ENCODE assay signal across 24 mouse cellular contexts in the genomic region with DNA sequence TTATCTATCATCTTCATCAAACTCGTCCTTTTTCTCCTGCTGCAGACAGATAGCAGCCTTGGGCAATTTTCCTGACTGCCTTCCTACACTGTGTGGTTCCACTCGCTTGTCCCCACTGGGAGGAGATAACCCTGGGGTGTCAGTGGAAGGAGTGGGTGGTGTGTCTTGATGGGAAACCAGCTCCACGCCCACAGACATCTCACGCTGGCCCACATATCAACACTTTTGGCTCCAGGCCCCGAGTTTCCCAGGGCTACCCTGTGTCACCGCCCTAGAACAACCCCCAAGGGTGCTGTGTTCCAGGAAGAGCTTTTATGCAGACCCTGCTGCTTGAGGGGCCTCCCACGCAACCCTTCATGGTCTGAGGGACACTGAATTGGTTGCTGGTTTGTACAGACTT. TPM values are rescaled to one million over a fixed set of nuclear protein-coding genes. Genes with fewer than 3 reads are reported as not detected.
DNase-seq lines count a peak whose midpoint lies in the region; ATAC-seq and TF ChIP-seq lines count a peak whose summit lies in the region.
"Had no signal": no experiment of that assay in that cellular context is flagged by ENCODE, and none has a peak within 500 bp of the region (broad histone marks: within the 10 kb centered on the region; RNA-seq: fewer than 3 reads in every experiment).

No protein-coding gene starts in this region.

- H3K4me1 ChIP-seq in forebrain, embryonic 11.5 days (replicated peaks; ENCODE audit: control insufficient read depth, insufficient read depth, low read length) = peaks cover 29% of the 10 kb centered on the region
- peaks cover 37% of the 10 kb centered on the region for H3K4me1 ChIP-seq in forebrain, embryonic 16.5 days (replicated peaks; ENCODE audit: control insufficient read depth, insufficient read depth, low read length)
- no peaks in the 10 kb centered on the region for H3K4me1 ChIP-seq in lung, adult 2 months (ENCODE audit: control insufficient read depth, insufficient read depth, low read length)

- DNase-seq in forebrain, embryonic 11.5 days (ENCODE audit: low spot score) = no peak
- peak; percentile 41 to 50 for DNase-seq in kidney, postnatal 4 days
- no peak for DNase-seq in kidney, adult 9 months
- DNase-seq in lung, postnatal 10 days = peak; percentile 60
- DNase-seq in lung, adult 2 months = no peak
- peak; percentile 17 for DNase-seq in lung, postnatal 36 days
- DNase-seq in heart, adult 18-20 months = no peak
- DNase-seq: cerebellum, adult 11-12 months; gastrocnemius, postnatal 10 days; kidney, adult 11 months; liver, embryonic 13.5 days; right cerebral cortex, postnatal 25 days; spleen, adult 18-20 months had no signal

- no peak for TF ChIP-seq POLR2A in lung, adult 2 months (IDR thresholded peaks at IDR 0.05; ENCODE audit: borderline replicate concordance, extremely low read depth, low read depth, low read length)

- ATAC-seq in forebrain, embryonic 11.5 days (replicated peaks; ENCODE audit: low FRiP score) = peak; percentile 33; the same call in 1 of the 2 replicates
- ATAC-seq in forebrain, embryonic 16.5 days = no peak
- ATAC-seq: CD4-positive, CD25-positive, alpha-beta regulatory T cell, adult 4 months; forebrain, embryonic 15.5 days had no signal

- no peak overlapping the region for H3K4me2 ChIP-seq in forebrain, embryonic 11.5 days (ENCODE audit: low read depth, low read length, severe bottlenecking)
- no peak overlapping the region for H3K4me2 ChIP-seq in forebrain, embryonic 16.5 days (ENCODE audit: low read length)
- H3K4me2 ChIP-seq: forebrain, embryonic 15.5 days; heart, embryonic 13.5 days; hindbrain, embryonic 12.5 days; liver, embryonic 13.5 days; lung, embryonic 15.5 days had no signal

- no peak for TF ChIP-seq CTCF in lung, adult 2 months (IDR thresholded peaks at IDR 0.05; ENCODE audit: insufficient read depth, low read length)

- H3K27ac ChIP-seq in forebrain, embryonic 11.5 days (ENCODE audit: low read depth, low read length) = no peak overlapping the region
- H3K27ac ChIP-seq in forebrain, embryonic 16.5 days (ENCODE audit: low read length) = no peak overlapping the region
- H3K27ac ChIP-seq: forebrain, embryonic 15.5 days; heart, embryonic 13.5 days; hindbrain, embryonic 12.5 days; liver, embryonic 13.5 days; lung, embryonic 15.5 days had no signal

- 0 out of 2 replicates have a peak, but pooled peaks cover 2% of the 10 kb centered on the region for H3K27me3 ChIP-seq in forebrain, embryonic 11.5 days (ENCODE audit: control insufficient read depth, insufficient read depth, low read length)
- H3K27me3 ChIP-seq in forebrain, embryonic 16.5 days (replicated peaks; ENCODE audit: control insufficient read depth, insufficient read depth, low read length) = no peaks in the 10 kb centered on the region

- H3K9me3 ChIP-seq in forebrain, embryonic 11.5 days (ENCODE audit: control insufficient read depth, low read length) = no peaks in the 10 kb centered on the region
- H3K9me3 ChIP-seq in forebrain, embryonic 16.5 days (ENCODE audit: control insufficient read depth, low read length) = no peaks in the 10 kb centered on the region
- H3K9me3 ChIP-seq: forebrain, embryonic 15.5 days; heart, embryonic 13.5 days; hindbrain, embryonic 12.5 days; liver, embryonic 13.5 days; lung, embryonic 15.5 days had no signal

- no peak overlapping the region for H3K9ac ChIP-seq in forebrain, embryonic 11.5 days (ENCODE audit: low read length)
- no peak overlapping the region for H3K9ac ChIP-seq in forebrain, embryonic 16.5 days (replicated peaks; ENCODE audit: low read depth, low read length)
- H3K9ac ChIP-seq: forebrain, embryonic 15.5 days; heart, embryonic 13.5 days; hindbrain, embryonic 12.5 days; liver, embryonic 13.5 days; lung, embryonic 15.5 days had no signal

- 59% methylated on average over 7 of the region's 7 CpGs for whole genome bisulfite sequencing in forebrain, embryonic 11.5 days
- WGBS in forebrain, embryonic 16.5 days = 40% methylated on average over 7 of the region's 7 CpGs
- 52% methylated on average over 7 of the region's 7 CpGs for WGBS in lung, adult 2 months

- H3K4me3 ChIP-seq in forebrain, embryonic 11.5 days (ENCODE audit: low read depth, low read length) = no peak overlapping the region
- H3K4me3 ChIP-seq in forebrain, embryonic 16.5 days (replicated peaks; ENCODE audit: low read length) = no peak overlapping the region
- H3K4me3 ChIP-seq in lung, adult 2 months (replicated peaks; ENCODE audit: extremely low read depth, low read depth, low read length) = no peak overlapping the region
- H3K4me3 ChIP-seq: forebrain, embryonic 15.5 days; heart, embryonic 13.5 days; hindbrain, embryonic 12.5 days; liver, embryonic 13.5 days; lung, embryonic 15.5 days had no signal

- H3K36me3 ChIP-seq in forebrain, embryonic 11.5 days (ENCODE audit: control insufficient read depth, insufficient read depth, low read length) = no peaks in the 10 kb centered on the region
- no peaks in the 10 kb centered on the region for H3K36me3 ChIP-seq in forebrain, embryonic 16.5 days (ENCODE audit: control insufficient read depth, insufficient read depth)
- H3K36me3 ChIP-seq: forebrain, embryonic 15.5 days; heart, embryonic 13.5 days; hindbrain, embryonic 12.5 days; liver, embryonic 13.5 days; lung, embryonic 15.5 days had no signal

RNA-seq across cellular contexts. Expression of gene Necab2, which starts 17.2 kb away (rescaled TPM):
- 15.3 and 18.3 TPM in 2 replicates for polyA plus RNA-seq in forebrain, embryonic 11.5 days (2014; fragmentation: Nextera tagmentation; extraction: Ambion mirVana)
- 11.9 and 28.9 TPM in 2 replicates for polyA plus RNA-seq in forebrain, embryonic 16.5 days (2015; fragmentation: Nextera tagmentation; extraction: Ambion mirVana)
- polyA plus RNA-seq in lung, adult 2 months (2012; rRNA removed) = 0.63 and 1.0 TPM in 2 replicates
- total RNA-seq in heart, adult 18-20 months (2021) = not detected
- total RNA-seq: granulocyte monocyte progenitor cell, adult 5-6 weeks; heart, postnatal 14 days; megakaryocyte-erythroid progenitor cell, adult 5-6 weeks had no signal
- polyA plus RNA-seq: CD4-positive, CD25-positive, alpha-beta regulatory T cell, adult 4 months had no signal

RNA-seq across cellular contexts. Expression of gene Osgin1, which starts 29.8 kb away (rescaled TPM):
- polyA plus RNA-seq in forebrain, embryonic 11.5 days (2014; fragmentation: Nextera tagmentation; extraction: Ambion mirVana) = 0.09 TPM in 1 of 2 replicates, not detected in the other
- polyA plus RNA-seq in forebrain, embryonic 16.5 days (2015; fragmentation: Nextera tagmentation; extraction: Ambion mirVana) = 0.20 TPM in 2 replicates
- polyA plus RNA-seq in lung, adult 2 months (2012; rRNA removed) = 48.8 and 57.9 TPM in 2 replicates
- 1 to 10 TPM; 3.1 to 4.2 TPM for total RNA-seq in heart, adult 18-20 months (2021)
- total RNA-seq: megakaryocyte-erythroid progenitor cell, adult 5-6 weeks had no signal

RNA-seq across cellular contexts. Expression of gene Slc38a8, which starts 37.8 kb away (rescaled TPM):
- polyA plus RNA-seq in forebrain, embryonic 11.5 days (2014; fragmentation: Nextera tagmentation; extraction: Ambion mirVana) = 0.13 TPM in 1 of 2 replicates, not detected in the other
- not detected in 2 replicates for polyA plus RNA-seq in forebrain, embryonic 16.5 days (2015; fragmentation: Nextera tagmentation; extraction: Ambion mirVana)
- 0.14 TPM in 1 of 2 replicates, not detected in the other for polyA plus RNA-seq in lung, adult 2 months (2012; rRNA removed)
- not detected for total RNA-seq in heart, adult 18-20 months (2021)
- total RNA-seq: adrenal gland, adult 18-20 months; gastrocnemius, postnatal 10 days; granulocyte monocyte progenitor cell, adult 5-6 weeks; heart, postnatal 14 days; megakaryocyte-erythroid progenitor cell, adult 5-6 weeks had no signal
- polyA plus RNA-seq: CD4-positive, CD25-positive, alpha-beta regulatory T cell, adult 4 months; forebrain, embryonic 15.5 days; heart, embryonic 13.5 days; liver, embryonic 13.5 days; lung, embryonic 15.5 days; neural tube, embryonic 11.5 days had no signal

Comparison
In these comparisons a context has a peak if more than half of its experiments do, and no peak if none do; other contexts are left out.
1. DNase-seq: peak in kidney, postnatal 4 days (2 of 2), lung, postnatal 10 days (single experiment) and lung, postnatal 36 days (single experiment); none in forebrain, embryonic 11.5 days (single experiment), kidney, adult 9 months (single experiment), lung, adult 2 months (single experiment) and heart, adult 18-20 months (0 of 2).
2. RNA of gene Osgin1, which starts 29.8 kb away (polyA plus RNA-seq): 48.8 to 57.9 TPM in lung, adult 2 months; 0.20 TPM in forebrain, embryonic 16.5 days and 0.09 TPM in forebrain, embryonic 11.5 days; every median in the first group is over 10 times any median in the second.